Mouse (Mus musculus): ENCODE measurements around the gene Ttc19. TPM values are rescaled to one million over a fixed set of nuclear protein-coding genes. Genes with fewer than 3 reads are reported as not detected.
"Not testable (repeated sequence)": the region's sequence is repeated elsewhere in the genome, so short reads cannot be mapped to it uniquely, and the experiment has no call there.

Gene Ttc19
- total RNA-seq, 2 experiments from 2014 or later = 74.3 to 75.1 TPM

- DNase-seq (ENCODE audit: extremely low spot score in 1 of 2, low spot score in 2 of 2) = no peak
- intact Hi-C loops (cut with DNase I) = no loop called here
Observed at GRCm38 (mm10) chr11:62277086-62277485, 4.2 kb upstream of the Ttc19 start.

GRCm38 (mm10) chr11:62278027-62278426 lies 3.2 kb upstream of the Ttc19 start:
- DNase-seq (ENCODE audit: extremely low spot score in 1 of 2, low spot score in 2 of 2) = peak; percentile 59 to 71
- intact Hi-C loops (cut with DNase I) = loop anchor here (2.0 kb wide), 1 partner anchor 149 kb away; no protein-coding TSS in a partner anchor

- DNase-seq (ENCODE audit: extremely low spot score in 1 of 2, low spot score in 2 of 2) = peak; percentile 11 to 78
- intact Hi-C loops (cut with DNase I) = loop anchor here (2.0 to 5.0 kb wide), 2 partner anchors 233 to 334 kb away; no protein-coding TSS in a partner anchor
Observed at GRCm38 (mm10) chr11:62281601-62281997, 326 bp downstream of the Ttc19 start.

GRCm38 (mm10) chr11:62284020-62284419 lies 2.7 kb downstream of the Ttc19 start:
- not testable (repeated sequence) for DNase-seq (ENCODE audit: extremely low spot score in 1 of 2, low spot score in 2 of 2)
- intact Hi-C loops (cut with DNase I) = loop anchor here (5.0 kb wide), 1 partner anchor 337 kb away; no protein-coding TSS in a partner anchor

GRCm38 (mm10) chr11:62285020-62285419 lies 3.7 kb downstream of the Ttc19 start:
- DNase-seq (ENCODE audit: extremely low spot score in 1 of 2, low spot score in 2 of 2) = no peak
- intact Hi-C loops (cut with DNase I) = no loop called here

GRCm38 (mm10) chr11:62287700-62288099 lies 6.4 kb downstream of the Ttc19 start:
- no peak for DNase-seq (ENCODE audit: extremely low spot score in 1 of 2, low spot score in 2 of 2)
- intact Hi-C loops (cut with DNase I) = no loop called here

- DNase-seq (ENCODE audit: extremely low spot score in 1 of 2, low spot score in 2 of 2) = no peak
- intact Hi-C loops (cut with DNase I) = no loop called here
Observed at GRCm38 (mm10) chr11:62294121-62294520, 12.8 kb downstream of the Ttc19 start.

GRCm38 (mm10) chr11:62298883-62299282 lies 17.6 kb downstream of the Ttc19 start:
- intact Hi-C loops (cut with DNase I) = no loop called here
- DNase-seq (ENCODE audit: extremely low spot score in 1 of 2, low spot score in 2 of 2) = no peak

- no peak for DNase-seq (ENCODE audit: extremely low spot score in 1 of 2, low spot score in 2 of 2)
- intact Hi-C loops (cut with DNase I) = no loop called here
Observed at GRCm38 (mm10) chr11:62305866-62306265, 24.6 kb downstream of the Ttc19 start.

GRCm38 (mm10) chr11:62309296-62309695 lies 28.0 kb downstream of the Ttc19 start:
- intact Hi-C loops (cut with DNase I) = no loop called here

GRCm38 (mm10) chr11:62314984-62315383 lies 33.7 kb downstream of the Ttc19 start:
- DNase-seq (ENCODE audit: extremely low spot score in 1 of 2, low spot score in 2 of 2) = no peak
- intact Hi-C loops (cut with DNase I) = no loop called here

More at GRCm38 (mm10) chr11:62309296-62309695, 28.0 kb downstream of the Ttc19 start:
- DNase-seq (ENCODE audit: extremely low spot score in 1 of 2, low spot score in 2 of 2) = no peak

- intact Hi-C loops (cut with DNase I) = no loop called here
- DNase-seq (ENCODE audit: extremely low spot score in 1 of 2, low spot score in 2 of 2) = peak; percentile 30 to 34
Observed at GRCm38 (mm10) chr11:62317746-62318145, 36.5 kb downstream of the Ttc19 start.

GRCm38 (mm10) chr11:62320097-62320496 lies 38.8 kb downstream of the Ttc19 start:
- DNase-seq (ENCODE audit: extremely low spot score in 1 of 2, low spot score in 2 of 2) = no peak
- intact Hi-C loops (cut with DNase I) = no loop called here

GRCm38 (mm10) chr11:62323659-62324058 lies 42.4 kb downstream of the Ttc19 start:
- intact Hi-C loops (cut with DNase I) = no loop called here
- DNase-seq (ENCODE audit: extremely low spot score in 1 of 2, low spot score in 2 of 2) = no peak

- no peak for DNase-seq (ENCODE audit: extremely low spot score in 1 of 2, low spot score in 2 of 2)
- intact Hi-C loops (cut with DNase I) = no loop called here
Observed at GRCm38 (mm10) chr11:62331141-62331540, 49.9 kb downstream of the Ttc19 start.

GRCm38 (mm10) chr11:62332228-62332627 lies 51.0 kb downstream of the Ttc19 start:
- intact Hi-C loops (cut with DNase I) = no loop called here
- no peak for DNase-seq (ENCODE audit: extremely low spot score in 1 of 2, low spot score in 2 of 2)

- no peak for DNase-seq (ENCODE audit: extremely low spot score in 1 of 2, low spot score in 2 of 2)
- intact Hi-C loops (cut with DNase I) = no loop called here
Observed at GRCm38 (mm10) chr11:62343002-62343401, 61.7 kb downstream of the Ttc19 start.

GRCm38 (mm10) chr11:62351948-62352347 lies 70.7 kb downstream of the Ttc19 start:
- no peak for DNase-seq (ENCODE audit: extremely low spot score in 1 of 2, low spot score in 2 of 2)
- intact Hi-C loops (cut with DNase I) = no loop called here

- no peak for DNase-seq (ENCODE audit: extremely low spot score in 1 of 2, low spot score in 2 of 2)
- intact Hi-C loops (cut with DNase I) = no loop called here
Observed at GRCm38 (mm10) chr11:62355216-62355615, 73.9 kb downstream of the Ttc19 start.

GRCm38 (mm10) chr11:62366879-62367278 lies 85.6 kb downstream of the Ttc19 start:
- intact Hi-C loops (cut with DNase I) = no loop called here
- no peak for DNase-seq (ENCODE audit: extremely low spot score in 1 of 2, low spot score in 2 of 2)

- intact Hi-C loops (cut with DNase I) = no loop called here
- DNase-seq (ENCODE audit: extremely low spot score in 1 of 2, low spot score in 2 of 2) = no peak
Observed at GRCm38 (mm10) chr11:62369924-62370323, 88.7 kb downstream of the Ttc19 start.

Measured in left cerebral cortex, postnatal 10 days (tissue).